Mouse (Mus musculus) intestine, embryonic 14.5 days (tissue): ENCODE data around the gene Gm49601. TPM values are rescaled to one million over a fixed set of nuclear protein-coding genes. Genes with fewer than 3 reads are reported as not detected.
A peak's percentile ranks its signal among the peaks of the same experiment; 100 is the strongest.

Source experiments
- ATAC-seq: fragments of 200-750 bp; cut with Nextera tagmentation; replicated peaks from 2 replicates; pipeline ENCODE4 v1.8.0; 2017; ENCODE audit warnings: low read depth, moderate number of reproducible peaks, moderate TSS enrichment, moderate library complexity; ENCODE audit not compliant: low FRiP score, low TSS enrichment
- DNase-seq: peaks from one replicate; pipeline ENCODE4 v3.0.0-alpha.2; 2018; ENCODE audit warnings: low spot score
- H3K27ac ChIP-seq: fragments of 300-500 bp; sonication (generic); 2 replicates; pipeline ENCODE4 v1.5.1; 2014; ENCODE audit warnings: low read depth, mild to moderate bottlenecking, control low read depth
- H3K27me3 ChIP-seq: fragments of 300-500 bp; sonication (generic); replicated peaks from 2 replicates; pipeline ENCODE4 v1.6.1; 2014; ENCODE audit warnings: low read length, control low read depth; ENCODE audit not compliant: control insufficient read depth, insufficient read depth
- H3K36me3 ChIP-seq: fragments of 300-500 bp; sonication (generic); 2 replicates; pipeline ENCODE4 v1.6.1; 2014; ENCODE audit warnings: low read length, control low read depth; ENCODE audit not compliant: control insufficient read depth, insufficient read depth
- H3K4me1 ChIP-seq: fragments of 300-500 bp; sonication (generic); replicated peaks from 2 replicates; pipeline ENCODE4 v1.6.1; 2014; ENCODE audit warnings: low read length, control low read depth, mixed read lengths; ENCODE audit not compliant: control insufficient read depth, insufficient read depth
- H3K4me2 ChIP-seq: fragments of 300-500 bp; sonication (generic); 2 replicates; pipeline ENCODE4 v1.6.1; 2014; ENCODE audit warnings: low read length
- H3K4me3 ChIP-seq: fragments of 300-500 bp; sonication (generic); 2 replicates; pipeline ENCODE4 v1.5.1; 2014; ENCODE audit warnings: low read depth, low read length, control low read depth, mixed read lengths
- H3K9ac ChIP-seq: fragments of 300-500 bp; sonication (generic); 2 replicates; pipeline ENCODE4 v1.6.1; 2014; ENCODE audit warnings: mild to moderate bottlenecking, low read length
- H3K9me3 ChIP-seq: fragments of 300-500 bp; sonication (generic); 2 replicates; pipeline ENCODE4 v1.6.1; 2016; ENCODE audit warnings: low read length, control low read depth; ENCODE audit not compliant: control insufficient read depth
- WGBS: fragments of 180-500 bp; shearing (Covaris S2); extraction: QIAGEN DNeasy Blood & Tissue Kit; methylation state at CpG from one replicate; pipeline ENCODE4 v1.1.7; 2014; 5-methylcytosine and 5-hydroxymethylcytosine counted together
- polyA plus RNA-seq: library from polyadenylated mRNA; unstranded; fragments of >200 nt; fragmentation: Nextera tagmentation; extraction: Ambion mirVana; gene quantifications from 2 replicates; pipeline ENCODE4 v1.2.1, GENCODE M21; 2014

Gm49601 gene
- polyA plus RNA-seq, 1 experiment from 2014 or later: 2.0 TPM

DNA sequence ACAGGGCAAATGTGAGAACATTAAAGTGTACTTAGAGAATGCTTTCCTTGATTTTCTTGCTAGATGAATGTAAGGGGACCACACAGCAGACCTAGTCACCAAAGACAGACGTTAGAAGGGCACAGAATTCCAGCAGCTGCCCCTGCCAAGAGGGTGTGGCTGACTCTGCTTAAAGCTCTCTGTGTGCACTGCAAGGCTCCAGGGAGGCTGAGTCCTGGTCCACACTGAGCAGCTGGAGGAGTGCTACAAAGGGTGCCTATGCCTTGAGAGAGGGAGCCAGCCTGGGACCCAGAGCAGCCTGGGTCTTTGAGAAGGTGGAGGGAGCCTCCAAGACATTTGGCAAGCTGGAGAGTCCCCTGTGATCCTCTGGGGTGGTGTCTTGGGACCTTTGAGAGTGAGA is 7.1 kb upstream of the Gm49601 start:
- ATAC-seq: no peak
- Histone ChIP-seq H3K36me3 (no peaks in the 10 kb centered on the region), H3K4me2 (no peak overlapping the region), H3K9ac (no peak overlapping the region), H3K27me3 (no peaks in the 10 kb centered on the region), H3K4me3 (no peak overlapping the region), H3K4me1 (peaks cover 6% of the 10 kb centered on the region; the same call in 1 of the 2 replicates), H3K9me3 (no peaks in the 10 kb centered on the region), H3K27ac (no peak overlapping the region)
- DNase-seq: no peak
- 28% methylated on average over 1 of the region's 1 CpGs for whole genome bisulfite sequencing

GRCm38 (mm10) chr16:18632816-18633215 is 6.6 kb upstream of the Gm49601 start:
- no peaks in the 10 kb centered on the region for H3K36me3 ChIP-seq
- no peak for DNase-seq
- no peak for ATAC-seq

DNA sequence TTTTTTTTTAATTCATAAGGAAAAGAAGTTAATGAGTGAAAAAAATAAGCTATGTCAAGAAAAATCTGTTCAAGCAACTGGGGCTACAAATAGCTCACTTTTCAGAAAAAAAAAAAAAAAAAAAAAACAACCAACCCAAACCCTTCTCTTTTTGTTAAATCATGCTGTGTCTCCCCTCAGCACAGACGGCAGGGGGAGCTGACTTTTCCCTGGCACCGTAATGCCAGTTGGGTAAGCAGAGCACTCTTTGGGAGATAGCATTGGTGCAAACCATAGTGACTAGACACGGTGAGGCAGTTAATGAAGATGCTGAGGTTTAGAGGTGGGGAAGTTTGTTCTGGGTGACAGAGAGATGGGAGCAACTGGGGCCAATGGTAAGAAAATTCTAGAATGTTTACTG is 5.8 kb upstream of the Gm49601 start:
- Histone ChIP-seq H3K4me2 (no peak overlapping the region), H3K9me3 (no peaks in the 10 kb centered on the region), H3K4me1 (peaks cover 6% of the 10 kb centered on the region; the same call in 1 of the 2 replicates), H3K4me3 (no peak overlapping the region), H3K9ac (no peak overlapping the region), H3K27ac (no peak overlapping the region), H3K36me3 (no peaks in the 10 kb centered on the region), H3K27me3 (peaks cover 4% of the 10 kb centered on the region)
- DNase-seq: no peak
- 55% methylated on average over 3 of the region's 3 CpGs for WGBS
- ATAC-seq: no peak

More at GRCm38 (mm10) chr16:18632816-18633215, 6.6 kb upstream of the Gm49601 start:
- Histone ChIP-seq H3K9me3 (no peaks in the 10 kb centered on the region), H3K27me3 (no peaks in the 10 kb centered on the region), H3K9ac (no peak overlapping the region), H3K4me2 (no peak overlapping the region), H3K4me3 (no peak overlapping the region), H3K4me1 (peaks cover 6% of the 10 kb centered on the region; the same call in 1 of the 2 replicates), H3K27ac (no peak overlapping the region)
- WGBS: 62% methylated on average over 2 of the region's 2 CpGs

GRCm38 (mm10) chr16:18631141-18631540 is 4.9 kb upstream of the Gm49601 start:
- DNase-seq (no peak), ATAC-seq (no peak)
- Histone ChIP-seq H3K4me1 (peaks cover 8% of the 10 kb centered on the region; the same call in 1 of the 2 replicates), H3K4me2 (no peak overlapping the region), H3K9ac (no peak overlapping the region), H3K4me3 (no peak overlapping the region), H3K36me3 (no peaks in the 10 kb centered on the region), H3K27ac (no peak overlapping the region), H3K9me3 (no peaks in the 10 kb centered on the region), H3K27me3 (peaks cover 9% of the 10 kb centered on the region)
- WGBS: 62% methylated on average over 7 of the region's 7 CpGs

DNA sequence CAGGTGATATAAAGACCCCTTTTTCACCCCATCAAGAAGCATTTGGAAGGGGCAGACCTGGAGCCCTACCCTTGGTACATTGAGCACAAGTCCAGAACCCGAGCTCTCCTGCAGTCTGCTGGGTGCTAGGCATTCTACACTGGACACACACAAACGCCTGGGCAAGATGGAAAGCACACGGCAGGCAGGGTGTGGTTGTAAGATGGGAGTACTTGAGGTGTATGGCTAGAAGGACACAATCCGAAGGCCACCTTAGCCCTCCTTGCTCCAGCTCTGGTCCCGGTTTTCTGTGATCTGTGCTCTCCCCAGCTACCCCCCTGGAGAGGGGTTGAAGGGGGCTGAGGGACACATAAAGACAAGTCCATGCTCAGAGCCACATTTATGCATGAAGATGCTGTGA is 4.1 kb upstream of the Gm49601 start:
- Histone ChIP-seq H3K9ac (peak overlapping the region; percentile 71), H3K4me3 (peak overlapping the region; percentile 70), H3K36me3 (no peaks in the 10 kb centered on the region), H3K4me2 (peak overlapping the region; percentile 80), H3K27ac (no peak overlapping the region), H3K9me3 (no peaks in the 10 kb centered on the region), H3K27me3 (peaks cover 17% of the 10 kb centered on the region), H3K4me1 (peaks cover 11% of the 10 kb centered on the region; the same call in 1 of the 2 replicates)
- no peak for ATAC-seq
- WGBS: 61% methylated on average over 5 of the region's 5 CpGs
- DNase-seq: no peak

- H3K4me3 ChIP-seq: peak within 1 kb of the TSS; percentile 70
- no peak within 1 kb of the TSS for H3K27ac ChIP-seq
- H3K4me1 ChIP-seq: peaks cover 11% of the 10 kb centered on the region; the same call in 1 of the 2 replicates
- peak within 1 kb of the TSS; percentile 80 for H3K4me2 ChIP-seq
- peaks cover 24% of the 10 kb centered on the region for H3K27me3 ChIP-seq
- H3K36me3 ChIP-seq: 0 out of 2 replicates have a peak, but pooled peaks cover under 1% of the 10 kb centered on the region
- DNase-seq: peak; percentile 75
- 2% methylated on average over 46 of the region's 93 CpGs for WGBS
- H3K9ac ChIP-seq: peak within 1 kb of the TSS; percentile 71
- peak; percentile 54 for ATAC-seq
- no peaks in the 10 kb centered on the region for H3K9me3 ChIP-seq
These were observed 3.4 kb upstream of the Gm49601 start, which contains the start of gene Sept5 for GRCm38 (mm10) chr16:18629390-18630231. TSS of gene Sept5 (minus strand) at chr16:18629954.

DNA sequence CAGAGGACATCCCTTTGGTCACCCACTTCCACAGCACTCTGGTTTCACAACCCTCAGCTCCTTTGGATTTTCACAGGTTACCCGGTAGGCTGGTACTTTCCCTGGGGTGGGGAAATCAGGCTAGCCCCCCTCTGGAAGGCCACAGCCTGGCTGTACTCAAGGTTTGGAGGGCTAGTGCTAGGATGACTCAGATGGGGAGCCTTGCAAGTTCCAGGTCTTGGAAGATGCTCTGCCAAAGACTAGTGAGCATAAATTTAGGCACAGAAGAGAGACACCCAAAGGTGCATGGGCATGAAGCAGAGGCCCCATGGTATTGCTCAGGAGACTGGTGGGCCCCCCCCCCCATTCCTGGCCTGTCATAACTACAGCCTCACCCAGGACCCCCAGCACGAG is 2.7 kb upstream of the Gm49601 start:
- no peak for ATAC-seq

DNA sequence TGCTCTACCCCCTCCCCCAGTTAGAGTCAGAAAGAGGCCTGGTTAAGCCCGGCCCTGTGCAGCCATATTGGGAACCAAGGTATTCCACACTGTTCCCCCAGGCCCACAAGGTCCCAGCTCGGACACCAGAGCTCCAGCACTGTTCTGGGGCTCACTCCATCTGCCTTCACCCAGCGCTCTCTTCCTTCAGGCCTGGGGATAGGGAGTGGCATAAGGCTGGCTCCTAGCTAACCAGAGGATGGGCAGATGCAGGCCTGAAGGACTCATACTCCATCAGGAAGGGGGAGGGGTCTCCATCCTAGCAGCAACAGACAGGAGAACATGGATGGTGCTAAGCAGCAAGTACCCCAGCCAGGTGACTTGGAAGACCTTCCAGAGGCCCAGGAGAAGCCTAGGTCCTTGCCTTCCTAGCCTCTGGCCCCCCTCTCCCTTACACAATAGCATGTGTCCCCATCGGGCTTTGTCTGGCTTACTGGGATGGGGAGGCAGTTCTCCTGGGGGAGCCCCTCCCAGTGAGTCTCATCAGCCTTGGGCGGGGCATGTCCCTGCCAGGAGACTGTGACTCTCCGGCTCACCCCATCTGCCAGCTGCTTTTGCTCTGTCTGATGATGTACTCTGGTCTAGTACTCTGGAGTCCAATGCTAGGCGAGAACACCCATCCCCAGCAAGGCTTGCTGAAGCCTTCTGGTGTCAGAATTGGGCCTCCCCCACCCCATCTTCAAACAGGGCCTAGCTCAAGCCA is 2.1 kb upstream of the Gm49601 start:
- H3K9me3 ChIP-seq: no peaks in the 10 kb centered on the region
- peaks cover 11% of the 10 kb centered on the region; the same call in 1 of the 2 replicates for H3K4me1 ChIP-seq
- no peak for ATAC-seq
- peak overlapping the region; percentile 80 for H3K4me2 ChIP-seq
- H3K36me3 ChIP-seq: peaks cover 13% of the 10 kb centered on the region
- no peak overlapping the region for H3K27ac ChIP-seq
- WGBS: 74% methylated on average over 7 of the region's 7 CpGs
- H3K4me3 ChIP-seq: peak overlapping the region; percentile 70
- H3K9ac ChIP-seq: peak overlapping the region; percentile 71; the same call in 1 of the 2 replicates
- no peak for DNase-seq
- H3K27me3 ChIP-seq: peaks cover 36% of the 10 kb centered on the region

More for the DNA sequence above, 2.7 kb upstream of the Gm49601 start:
- H3K27me3 ChIP-seq: peaks cover 31% of the 10 kb centered on the region
- peak overlapping the region; percentile 70 for H3K4me3 ChIP-seq
- no peak overlapping the region for H3K27ac ChIP-seq
- H3K9ac ChIP-seq: peak overlapping the region; percentile 71
- H3K4me2 ChIP-seq: peak overlapping the region; percentile 80
- H3K36me3 ChIP-seq: peaks cover 7% of the 10 kb centered on the region; the same call in 1 of the 2 replicates
- 27% methylated on average over 2 of the region's 2 CpGs for WGBS
- peaks cover 11% of the 10 kb centered on the region; the same call in 1 of the 2 replicates for H3K4me1 ChIP-seq
- H3K9me3 ChIP-seq: no peaks in the 10 kb centered on the region
- no peak for DNase-seq
